Mouse (Mus musculus): ENCODE results near the gene Tspan11. TPM values are rescaled to one million over a fixed set of nuclear protein-coding genes. Genes with fewer than 3 reads are reported as not detected.

Gene Tspan11
- polyA plus RNA-seq, 3 experiments from 2014 or later, result not detected

GRCm38 (mm10) chr6:127942421-127942820 lies 55.0 kb downstream of the Tspan11 start:
- no peak for ATAC-seq

DNA sequence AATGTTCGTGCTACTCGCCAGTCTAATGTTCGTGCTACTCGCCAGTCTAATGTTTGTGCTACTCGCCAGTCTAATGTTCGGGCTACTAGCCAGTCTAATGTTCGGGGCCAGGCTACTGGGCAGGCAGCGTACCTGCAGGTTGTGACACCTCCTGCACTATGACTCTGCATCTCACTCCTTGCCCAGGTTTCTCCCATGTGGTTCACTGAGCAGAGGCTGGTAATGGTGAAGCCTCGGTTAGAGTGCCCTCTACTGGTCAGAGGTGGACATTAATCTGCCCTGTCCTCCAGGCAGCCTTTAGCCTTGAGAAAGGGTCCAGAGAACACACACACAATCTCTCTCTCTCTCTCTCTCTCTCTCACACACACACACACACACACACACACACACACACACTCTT lies 58.3 kb downstream of the Tspan11 start:
- peak; percentile 52 for ATAC-seq

DNA sequence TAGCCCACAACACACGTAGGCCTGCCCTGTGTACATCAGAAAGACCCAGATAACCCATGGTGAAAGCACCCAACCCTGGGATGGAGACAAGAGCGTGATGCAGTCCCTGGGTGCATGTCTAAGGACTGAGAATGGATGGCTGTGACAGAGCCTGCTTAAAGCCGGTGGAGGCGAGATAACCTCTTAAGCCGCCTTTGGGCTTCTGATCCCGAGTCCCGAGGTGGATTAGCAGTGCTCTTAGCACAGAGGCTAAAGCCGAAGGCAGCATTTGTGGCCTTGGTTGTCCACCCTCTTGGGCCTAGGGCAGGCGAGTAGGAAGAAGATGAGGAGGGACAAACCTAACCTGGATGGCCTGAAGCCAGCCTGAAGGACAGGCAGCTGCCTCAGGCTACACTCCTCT lies 61.3 kb downstream of the Tspan11 start:
- no peak for ATAC-seq

DNA sequence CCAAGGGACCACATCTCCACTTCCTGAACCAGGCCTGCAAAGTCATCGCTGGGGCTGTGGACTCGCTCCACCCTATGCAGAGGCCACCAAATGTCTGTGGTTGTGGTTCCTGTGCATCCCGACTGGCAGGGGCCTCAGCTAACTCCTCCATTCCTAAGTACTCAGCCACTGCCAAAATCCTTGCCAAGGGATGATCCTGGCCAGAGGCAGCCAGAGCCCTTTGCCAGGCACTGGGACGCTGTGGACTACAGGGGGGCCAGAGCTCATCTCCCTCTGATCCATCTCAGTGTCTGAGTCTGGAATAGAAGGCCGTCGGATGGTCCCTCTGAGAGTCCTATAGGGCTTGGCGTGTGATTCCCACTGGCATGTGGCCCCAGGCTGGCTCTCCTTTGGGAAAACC lies 62.5 kb downstream of the Tspan11 start:
- no peak for ATAC-seq

GRCm38 (mm10) chr6:127953071-127953470 lies 65.7 kb downstream of the Tspan11 start:
- no peak for ATAC-seq

DNA sequence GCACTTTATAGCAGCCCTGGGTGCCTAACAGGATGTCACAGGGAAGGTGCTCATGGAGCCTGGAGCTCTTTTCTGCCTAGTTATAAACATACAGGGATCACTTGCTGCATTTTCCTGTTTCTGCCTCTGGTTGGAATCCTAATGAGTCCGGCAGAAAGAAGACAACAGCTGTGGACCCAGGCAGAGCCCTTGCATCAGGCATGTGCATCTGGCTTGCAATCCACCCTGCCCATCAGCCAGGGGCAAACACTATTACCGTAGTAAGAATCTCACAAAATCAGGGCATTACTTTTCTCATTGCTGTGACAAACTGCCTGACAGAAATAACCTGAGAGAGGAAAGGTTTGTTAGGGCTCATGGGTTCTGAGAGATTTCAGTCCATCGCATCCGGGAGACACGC lies 68.8 kb downstream of the Tspan11 start:
- ATAC-seq, result no peak

DNA sequence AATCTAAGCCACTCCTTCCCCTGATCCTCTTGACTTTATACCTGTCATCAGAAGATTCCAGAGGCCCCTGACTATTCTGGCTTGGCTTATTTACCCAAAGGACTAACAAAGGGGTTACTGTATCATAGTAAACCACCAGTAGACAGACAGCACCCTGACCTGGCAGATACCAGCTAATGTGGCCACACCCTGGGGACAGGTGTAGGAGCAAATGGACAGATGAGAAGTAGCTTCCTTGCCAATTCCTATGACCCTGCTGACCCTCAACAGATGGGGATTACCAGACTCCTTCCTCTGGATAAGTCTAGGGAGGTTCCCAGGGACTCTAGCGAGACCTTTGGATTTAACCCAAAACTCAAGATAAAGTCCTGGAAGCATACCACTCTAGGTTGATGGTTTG lies 72.8 kb downstream of the Tspan11 start:
- ATAC-seq, result no peak

DNA sequence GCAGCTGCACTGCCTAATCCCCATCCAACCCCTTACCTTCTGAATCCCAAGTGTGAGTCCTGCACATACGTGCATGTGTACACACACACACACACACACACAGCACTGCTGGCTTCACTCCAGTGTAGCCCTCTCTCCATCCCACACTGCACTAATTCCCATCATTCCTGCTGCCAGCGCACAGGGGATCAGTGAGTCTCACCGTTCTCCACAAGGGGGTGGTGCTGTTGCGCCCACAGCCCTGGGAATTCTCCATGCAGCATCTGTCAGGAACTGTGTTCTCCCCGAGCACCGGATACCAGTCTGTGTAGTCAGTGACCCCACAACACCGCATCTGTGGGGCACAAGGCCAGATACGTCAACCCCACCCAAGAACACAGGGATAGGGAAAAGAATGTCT lies 78.1 kb downstream of the Tspan11 start:
- ATAC-seq, result no peak

DNA sequence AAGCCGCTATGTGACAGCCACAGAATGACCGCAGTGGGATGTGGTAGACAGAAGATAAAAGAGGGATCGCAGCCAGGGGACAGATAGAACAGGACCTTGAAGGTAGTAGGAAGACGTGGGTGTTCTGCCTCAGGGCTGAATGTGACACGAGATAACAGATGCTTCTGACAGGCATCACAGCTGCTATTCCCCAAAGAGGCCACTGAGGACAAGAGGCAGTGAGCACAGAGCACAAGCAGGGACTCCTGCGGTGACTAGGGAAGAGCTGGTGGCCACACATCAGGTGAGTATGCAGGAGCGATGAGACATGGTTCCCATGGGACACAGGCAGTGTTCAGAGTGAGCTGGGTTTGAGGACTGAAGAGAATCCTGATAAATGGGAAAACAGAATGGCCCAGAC lies 82.3 kb downstream of the Tspan11 start:
- no peak for ATAC-seq

GRCm38 (mm10) chr6:127970120-127970519 lies 82.7 kb downstream of the Tspan11 start:
- no peak for ATAC-seq

- no peak for ATAC-seq
These were observed 83.5 kb downstream of the Tspan11 start for GRCm38 (mm10) chr6:127970848-127971247.

DNA sequence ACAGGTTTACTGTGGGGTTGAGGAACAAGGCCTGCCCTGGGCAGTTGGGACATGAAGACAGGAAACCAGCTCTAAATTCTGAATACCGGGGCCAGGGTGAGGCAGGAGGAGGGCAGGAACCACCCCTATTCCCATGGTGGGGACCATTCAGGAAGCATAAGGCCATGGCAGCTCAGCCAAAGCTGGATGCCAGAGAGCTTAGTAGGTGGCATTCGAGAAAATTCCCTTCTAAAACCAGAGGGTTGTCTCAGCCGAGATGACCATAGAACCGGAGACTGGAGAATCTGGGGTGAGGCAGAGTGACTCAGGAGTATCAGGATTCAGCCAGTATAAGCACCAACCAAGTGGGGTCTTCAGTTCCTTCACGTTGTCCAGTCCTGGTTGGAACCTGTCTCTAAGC lies 84.5 kb downstream of the Tspan11 start:
- no peak for ATAC-seq

DNA sequence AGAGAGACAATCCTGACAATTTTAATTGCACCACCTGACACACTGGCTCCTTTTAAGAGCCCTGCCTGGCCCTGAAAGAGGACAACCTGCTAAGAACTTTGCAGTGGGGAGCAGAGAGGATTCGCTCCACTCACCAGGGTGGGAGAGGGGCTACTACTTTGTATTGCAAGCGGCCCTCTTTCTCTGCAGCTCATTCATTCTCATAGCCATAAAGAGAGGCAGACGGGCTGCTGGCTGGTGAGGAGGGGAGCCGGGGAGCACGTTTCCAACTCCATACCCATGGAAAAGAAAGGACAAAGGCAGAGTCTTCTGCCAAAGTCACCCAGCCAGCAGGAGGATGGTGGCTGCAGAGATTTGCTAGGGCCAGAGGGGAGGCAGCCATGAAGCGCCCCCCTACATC lies 86.2 kb downstream of the Tspan11 start:
- ATAC-seq, result no peak

DNA sequence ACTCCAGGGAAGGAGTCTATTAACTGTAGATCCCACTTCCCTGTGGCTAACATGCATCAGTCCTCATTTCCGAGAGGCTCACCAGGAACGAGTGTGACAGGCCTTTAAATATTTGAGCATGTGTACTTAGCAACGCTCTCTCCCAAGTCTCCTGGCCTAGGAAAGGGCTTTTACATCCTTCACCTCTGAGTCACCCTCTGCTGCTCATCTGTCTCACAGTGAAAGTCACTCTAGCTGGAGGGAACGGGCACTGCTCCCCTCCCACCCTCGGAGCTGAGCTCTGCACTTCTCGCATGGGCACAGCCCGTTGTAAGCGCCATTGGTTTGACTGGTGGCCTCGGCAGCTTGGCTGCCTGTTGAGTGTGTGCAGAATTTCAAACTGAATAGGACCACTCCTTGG lies 86.6 kb downstream of the Tspan11 start:
- no peak for ATAC-seq

GRCm38 (mm10) chr6:127976695-127977094 lies 89.3 kb downstream of the Tspan11 start:
- no peak for ATAC-seq

DNA sequence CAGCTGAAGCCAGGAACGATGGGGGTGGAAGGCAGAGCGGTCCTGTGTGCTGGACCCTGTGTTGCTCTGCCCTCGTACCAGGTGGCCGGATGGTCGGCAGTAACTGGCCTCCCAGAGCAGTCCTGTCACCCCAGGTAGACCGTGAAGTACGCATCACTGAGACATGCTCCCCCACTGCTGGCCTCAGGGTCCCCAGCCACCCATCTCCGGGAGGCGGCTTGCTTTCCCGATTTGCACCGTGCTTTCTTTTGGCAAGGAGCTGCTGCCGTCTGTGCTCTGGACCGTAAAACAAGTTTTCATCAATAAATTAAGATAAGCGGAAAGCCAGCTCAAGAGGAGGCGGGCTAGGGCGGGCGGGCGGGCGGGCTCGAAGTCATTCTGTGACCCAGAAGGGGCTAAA lies 91.6 kb downstream of the Tspan11 start:
- no peak for ATAC-seq

DNA sequence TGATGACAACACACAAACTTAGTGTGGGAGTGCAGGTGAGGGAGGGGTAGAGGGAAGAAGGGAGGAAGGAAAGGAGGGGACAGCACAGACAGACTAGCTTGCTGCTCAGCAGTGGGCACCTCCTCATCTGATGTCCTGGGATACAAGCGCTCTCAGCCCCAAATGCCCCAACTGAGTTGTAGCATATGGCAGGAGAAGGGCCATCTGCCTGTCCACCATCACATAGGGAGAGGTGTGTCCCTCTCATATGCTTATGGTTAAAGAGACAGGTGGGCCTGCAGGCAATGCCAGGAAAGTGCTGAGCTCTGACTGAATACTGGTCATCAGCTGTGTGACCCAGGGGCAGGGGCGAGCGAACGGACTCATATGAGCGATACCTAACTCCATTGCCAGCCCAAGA lies 92.4 kb downstream of the Tspan11 start:
- no peak for ATAC-seq

- no peak for ATAC-seq
These were observed 93.1 kb downstream of the Tspan11 start for GRCm38 (mm10) chr6:127980381-127981045.

- no peak for ATAC-seq
These were observed 93.8 kb downstream of the Tspan11 start for GRCm38 (mm10) chr6:127981176-127981575.

DNA sequence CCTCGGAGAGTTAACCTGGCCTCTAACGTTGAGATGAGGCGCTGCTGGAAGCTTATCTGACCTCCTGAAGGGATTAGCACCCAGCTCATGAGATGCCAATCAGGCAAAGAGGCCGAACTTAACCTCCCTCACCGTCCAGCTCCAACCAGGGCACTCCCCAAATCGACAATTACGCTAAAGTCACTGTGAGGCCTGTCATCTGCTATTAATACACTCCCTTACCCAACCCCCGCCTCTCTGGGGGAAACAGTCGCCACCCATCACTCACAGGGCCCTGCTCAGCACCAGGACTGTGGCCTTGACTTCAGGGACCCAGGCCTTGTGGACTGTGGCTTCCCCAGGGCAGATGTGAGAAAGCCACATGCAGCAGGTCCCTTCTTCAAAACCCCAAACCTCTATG lies 99.0 kb downstream of the Tspan11 start:
- no peak for ATAC-seq

DNA sequence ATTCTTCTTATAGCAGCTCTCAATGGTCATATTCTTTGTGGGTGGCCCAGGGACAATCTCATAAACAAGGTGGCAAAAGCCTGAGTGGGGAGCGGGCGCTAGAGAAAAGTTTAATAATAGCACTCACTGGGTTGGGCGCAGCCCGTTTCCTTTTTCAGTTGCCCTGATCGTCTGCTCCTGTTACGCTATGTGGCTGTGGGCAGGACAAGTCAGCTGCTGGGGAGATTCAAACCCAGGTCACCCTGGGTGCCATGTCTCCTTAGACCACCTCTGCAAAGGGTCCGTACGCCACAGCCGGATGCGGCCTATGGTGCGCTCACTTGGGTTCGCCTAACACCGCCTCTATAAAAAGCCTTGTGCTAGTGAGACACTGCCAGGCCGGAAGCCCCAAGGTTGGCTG lies 100.0 kb downstream of the Tspan11 start:
- ATAC-seq, result no peak

DNA sequence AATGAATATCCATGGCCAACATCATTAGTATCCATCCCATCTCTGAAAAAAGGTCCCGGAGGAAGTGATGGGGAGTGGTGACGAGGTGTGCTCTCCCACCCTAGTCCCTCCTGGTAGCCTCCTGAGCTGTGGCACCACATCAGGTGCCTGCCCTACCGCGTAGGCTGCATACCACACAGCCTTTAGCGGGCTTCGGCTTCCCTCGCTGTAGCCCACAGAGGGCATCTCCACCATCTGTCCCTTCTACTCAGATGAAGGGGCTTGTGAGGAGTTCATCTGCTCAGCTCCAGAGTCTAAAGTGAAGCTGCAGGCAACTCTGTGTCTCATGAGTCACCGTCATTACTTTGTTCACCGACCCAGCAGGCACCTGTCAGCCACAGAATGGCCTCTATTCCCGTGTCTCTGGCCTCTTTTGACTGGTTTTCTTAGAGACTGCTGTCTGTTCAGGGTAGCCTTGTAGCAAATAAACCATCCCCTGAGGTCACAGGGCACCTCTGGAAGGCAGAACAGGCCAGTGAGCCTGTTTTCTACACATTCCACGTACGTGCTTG lies 101.6 kb downstream of the Tspan11 start:
- no peak for ATAC-seq

DNA sequence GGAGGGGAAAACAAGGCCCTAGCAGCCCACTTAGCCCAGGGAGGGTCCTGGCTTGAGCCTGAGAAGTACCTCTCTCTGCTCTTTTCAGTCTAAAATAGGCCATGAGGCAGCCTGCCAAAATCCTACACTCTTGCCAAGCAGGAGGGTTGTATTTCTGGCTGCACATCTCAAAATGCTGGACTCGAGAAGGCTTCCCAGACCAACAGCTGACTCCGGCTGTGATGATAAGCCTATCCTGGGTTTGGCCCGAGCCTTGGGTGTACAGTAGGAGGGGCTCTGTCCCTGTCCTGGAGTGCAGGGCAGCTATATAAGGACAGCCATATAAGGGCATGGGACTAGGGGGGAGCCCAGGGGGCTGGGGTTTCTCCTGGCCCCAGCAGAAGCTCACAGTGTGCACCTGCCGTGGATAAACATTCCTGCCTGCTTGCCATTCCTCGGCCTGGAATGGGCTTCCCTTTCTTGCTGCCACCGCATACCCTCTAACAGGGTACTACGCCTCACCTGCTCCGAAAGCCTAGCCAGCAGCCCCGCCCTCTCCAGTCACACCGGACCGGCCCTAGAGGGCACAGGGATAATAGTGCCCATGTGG lies 102.3 kb downstream of the Tspan11 start:
- ATAC-seq, result no peak

- peak; percentile 48 for ATAC-seq
These were observed 104.3 kb downstream of the Tspan11 start for GRCm38 (mm10) chr6:127991509-127992176.
